Mouse (Mus musculus) layer of hippocampus, postnatal 36 days (tissue): ENCODE measurements at regions not wholly inside any gene's neighbourhood (a gene's known extent, or its start where the extent isn't known, plus 50 kb on each side); places are given as distances from the start of the nearest gene placed in this dataset.

Source experiments
- microRNA-seq, 2 experiments: library from miRNA; unstranded; fragments of <30 nt; microRNA quantifications; one replicate each; pipeline ENCODE4 v1.2.0; 2021

Small RNA genes in the stretch of these regions (microRNA-seq; reads per million reads assigned to microRNA genes)
- gene Gm26472 = 0 reads per million in 2 experiments
